Mouse (Mus musculus): ENCODE results near the gene Trpc4ap.
"Not testable (repeated sequence)": the region's sequence is repeated elsewhere in the genome, so short reads cannot be mapped to it uniquely, and the experiment has no call there.

Trpc4ap gene

DNA sequence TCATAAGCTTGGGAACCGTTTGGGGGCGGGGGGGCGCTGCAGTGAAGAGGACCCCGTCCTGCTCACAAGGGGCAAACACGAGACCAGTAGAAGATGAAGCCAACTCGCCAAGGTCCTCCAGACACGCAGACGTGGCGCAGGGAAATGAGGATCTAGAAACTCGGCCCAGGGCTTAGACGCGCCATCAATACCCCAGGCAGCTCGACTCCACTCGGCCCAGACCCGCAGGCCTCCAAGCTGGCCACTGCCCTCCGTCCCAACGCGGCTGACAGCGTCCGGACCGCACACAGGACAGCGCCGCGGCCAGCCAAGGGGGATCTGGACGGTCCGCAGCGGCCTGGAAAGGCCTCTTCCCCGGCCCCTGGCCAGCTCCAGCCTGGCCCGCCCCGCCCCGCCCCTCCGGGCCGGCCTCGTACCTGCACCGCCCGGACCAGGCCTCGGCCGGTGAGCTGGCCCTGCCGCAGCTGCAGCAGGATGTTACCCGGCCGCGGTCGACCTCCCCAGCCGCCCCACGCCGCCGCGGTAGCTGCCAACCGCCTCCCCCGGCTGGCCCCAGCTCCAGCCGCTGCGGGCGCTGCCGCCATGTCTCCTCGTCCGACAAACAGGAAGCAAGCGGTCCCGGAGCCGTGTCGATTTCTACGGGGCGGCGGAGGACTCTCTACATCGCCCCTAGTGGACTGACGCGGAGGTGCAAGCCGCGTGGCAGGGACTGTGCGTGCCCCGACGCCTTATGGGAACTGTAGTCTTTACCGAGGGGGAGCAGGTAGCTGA, at the start of gene Trpc4ap:
TSS of gene Trpc4ap (minus strand) at position 662 of the 771 bp plus-strand sequence.
- DNase-seq (ENCODE audit: low spot score) = peak; percentile 94

DNA sequence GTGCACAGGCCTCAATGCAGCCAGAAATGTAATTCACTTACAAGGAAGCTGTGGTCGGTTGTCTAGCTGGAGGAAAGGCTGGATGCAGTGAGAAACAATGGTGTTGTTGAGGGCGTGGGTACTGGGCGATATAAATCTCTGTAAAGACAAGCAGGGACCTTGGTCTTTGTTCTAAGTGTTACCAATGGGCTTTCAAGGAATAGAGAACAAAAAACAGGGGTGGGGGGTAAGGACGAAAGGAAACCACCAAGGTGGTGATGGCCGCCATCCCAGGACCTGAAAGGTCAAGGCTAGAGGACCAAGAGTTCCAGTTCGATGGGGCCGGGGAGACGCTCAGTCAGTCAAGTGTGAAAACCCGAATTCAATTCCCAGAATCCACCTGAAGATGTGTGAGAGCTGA, 45.6 kb upstream of the Trpc4ap start:
- no peak for DNase-seq (ENCODE audit: low spot score)

- no peak for DNase-seq (ENCODE audit: low spot score)
Measured at GRCm38 (mm10) chr2:155736936-155737335, 44.8 kb upstream of the Trpc4ap start.

DNA sequence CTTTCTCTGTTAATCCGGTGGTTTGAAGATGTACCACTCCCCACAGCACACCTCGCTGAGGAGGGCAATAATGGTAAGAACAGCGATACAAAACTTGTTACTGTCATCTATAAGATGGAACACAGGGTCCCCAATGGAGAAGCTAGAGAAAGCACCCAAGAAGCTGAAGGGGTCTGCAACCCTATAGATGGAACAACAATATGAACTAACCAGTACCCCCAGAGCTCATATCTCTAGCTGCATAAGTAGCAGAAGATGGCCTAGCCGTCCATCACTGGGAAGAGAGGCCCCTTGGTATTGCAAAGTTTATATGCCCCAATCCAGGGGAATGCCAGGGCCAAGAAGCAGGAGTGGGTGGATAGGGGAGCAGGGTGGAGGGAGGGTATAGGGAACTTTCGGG, 43.6 kb upstream of the Trpc4ap start, which contains the start of gene Gm17581:
TSS of gene Gm17581 (minus strand) at position 101 of the 400 bp plus-strand sequence.
- not testable (repeated sequence) for DNase-seq (ENCODE audit: low spot score)

DNA sequence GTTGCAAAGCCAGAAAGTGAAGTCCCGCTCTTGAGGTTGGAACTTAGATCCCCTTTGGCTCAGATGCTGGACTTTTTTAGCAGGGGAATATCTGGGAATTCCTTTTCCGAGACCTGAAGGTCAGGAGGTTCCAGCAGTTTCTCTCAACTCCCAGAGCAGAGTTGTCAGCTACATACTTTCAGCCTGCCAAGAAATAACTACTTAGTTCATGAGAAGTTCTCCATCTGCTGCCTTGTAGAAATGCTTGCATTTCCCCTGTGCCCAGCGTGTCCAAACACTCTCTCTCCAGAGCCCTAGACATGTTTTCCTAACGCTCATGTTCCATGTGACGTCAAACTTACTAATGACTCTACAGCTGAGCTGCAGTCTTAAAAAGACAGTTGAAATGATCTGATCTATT, 42.9 kb upstream of the Trpc4ap start:
- DNase-seq (ENCODE audit: low spot score) = no peak

GRCm38 (mm10) chr2:155729158-155729645, 37.0 kb upstream of the Trpc4ap start, which contains the start of gene Edem2:
Edem2 (minus strand) TSS chr2:155729475.
- DNase-seq (ENCODE audit: low spot score) = peak; percentile 85

DNA sequence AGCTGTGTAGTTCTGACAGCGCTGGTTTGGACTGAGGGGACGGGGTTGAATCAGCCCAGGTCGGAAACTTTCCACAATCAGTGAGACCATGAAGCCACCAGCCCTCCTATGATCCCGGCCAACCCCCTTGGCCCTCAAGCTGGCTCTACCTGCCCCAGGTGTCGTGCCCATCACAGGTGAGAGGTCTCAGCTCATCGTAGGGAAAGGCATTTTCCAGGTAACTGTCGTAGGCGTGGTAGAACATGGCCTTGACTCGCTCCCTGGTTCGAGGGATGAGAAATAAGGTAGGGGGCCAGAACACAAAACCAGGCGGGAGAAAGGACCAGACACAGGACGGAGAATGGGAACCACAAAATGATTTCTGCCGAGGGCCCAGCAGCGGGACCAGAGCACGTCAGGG, 36.6 kb upstream of the Trpc4ap start:
- DNase-seq (ENCODE audit: low spot score) = no peak

DNA sequence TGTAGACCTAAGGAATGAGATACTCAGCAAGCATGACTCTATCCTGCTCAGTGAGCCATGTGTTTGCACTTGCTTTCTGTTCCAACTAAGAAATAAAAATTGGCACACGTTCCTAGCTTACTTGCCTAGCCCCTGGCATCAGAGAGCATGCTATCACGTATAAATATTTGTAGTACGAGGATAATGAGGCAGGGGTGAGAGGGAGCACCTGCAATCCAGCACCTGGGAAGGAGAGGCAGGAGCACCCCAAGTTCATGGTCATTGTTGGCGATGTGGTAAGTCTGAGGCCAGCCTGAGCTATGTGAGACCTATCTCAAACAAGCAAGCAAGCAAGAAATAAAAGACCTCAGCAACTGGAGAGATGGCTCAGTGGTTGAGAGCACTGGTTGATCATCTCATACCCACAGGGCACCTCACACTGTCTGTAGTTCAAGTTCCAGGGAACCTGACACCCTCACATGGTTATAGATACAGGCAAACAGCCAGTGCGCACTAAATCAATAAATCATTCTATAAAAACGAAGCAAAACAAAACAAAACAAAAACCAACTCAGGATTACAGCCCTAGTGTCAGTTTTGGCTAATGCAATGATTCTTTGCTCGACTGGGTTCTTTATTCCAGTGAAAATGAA, 35.7 kb upstream of the Trpc4ap start:
- DNase-seq (ENCODE audit: low spot score) = no peak

GRCm38 (mm10) chr2:155726302-155726701, 34.1 kb upstream of the Trpc4ap start:
- DNase-seq (ENCODE audit: low spot score) = no peak

GRCm38 (mm10) chr2:155724526-155724925, 32.3 kb upstream of the Trpc4ap start:
- DNase-seq (ENCODE audit: low spot score) = no peak

- DNase-seq (ENCODE audit: low spot score) = no peak
Measured at GRCm38 (mm10) chr2:155724036-155724435, 31.9 kb upstream of the Trpc4ap start.

GRCm38 (mm10) chr2:155720585-155720984, 28.4 kb upstream of the Trpc4ap start:
- no peak for DNase-seq (ENCODE audit: low spot score)

- DNase-seq (ENCODE audit: low spot score) = no peak
Measured at GRCm38 (mm10) chr2:155717082-155717990, 25.2 kb upstream of the Trpc4ap start.

DNA sequence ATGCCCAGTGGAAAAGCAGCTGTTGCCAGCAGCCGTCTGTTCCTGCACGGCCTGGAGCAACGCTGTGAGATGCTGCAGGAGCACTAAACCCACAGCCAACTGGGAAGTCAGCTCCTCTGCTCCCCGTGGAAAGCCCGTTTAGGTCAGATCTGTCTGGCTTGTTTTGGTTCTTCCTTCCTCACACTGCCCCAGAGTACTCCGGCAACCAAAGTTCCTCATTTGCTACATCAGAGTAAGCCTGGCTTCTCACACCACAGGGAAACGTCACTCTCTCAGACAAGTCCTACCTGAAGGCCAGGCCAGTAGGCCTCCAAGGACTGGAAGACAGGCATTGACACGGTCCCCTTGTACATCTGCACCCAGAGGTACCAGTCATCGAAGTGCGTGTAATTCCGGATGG, 18.4 kb upstream of the Trpc4ap start:
- DNase-seq (ENCODE audit: low spot score) = no peak

GRCm38 (mm10) chr2:155707251-155707650, 15.1 kb upstream of the Trpc4ap start:
- no peak for DNase-seq (ENCODE audit: low spot score)

- no peak for DNase-seq (ENCODE audit: low spot score)
Measured at GRCm38 (mm10) chr2:155703630-155704029, 11.4 kb upstream of the Trpc4ap start.

DNA sequence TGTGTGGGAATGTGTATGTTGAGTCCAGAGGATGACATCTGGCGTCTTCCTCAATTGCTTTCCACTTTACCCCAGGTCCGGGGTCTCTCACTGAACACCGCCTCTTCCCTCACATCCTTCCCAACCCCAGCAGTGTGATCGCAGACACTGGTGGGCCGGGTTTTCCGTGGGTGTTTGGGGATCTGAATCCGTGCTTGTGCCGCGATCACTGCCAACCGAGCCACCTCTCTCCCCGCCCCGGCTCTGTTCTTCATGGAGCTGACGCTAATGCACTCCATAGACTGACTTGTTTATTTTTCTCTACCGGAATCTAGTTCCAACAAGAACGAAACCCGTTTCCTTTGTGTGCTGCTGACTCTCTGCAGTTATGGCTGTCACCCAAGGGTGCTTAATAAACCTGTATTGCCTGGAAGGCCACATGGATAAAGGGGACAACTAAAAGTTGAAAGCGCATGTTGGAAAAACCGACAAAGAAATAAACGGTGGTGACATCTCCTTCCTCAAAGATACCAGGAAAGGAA, 9.3 kb upstream of the Trpc4ap start:
- no peak for DNase-seq (ENCODE audit: low spot score)

- DNase-seq (ENCODE audit: low spot score) = not testable (repeated sequence)
Measured at GRCm38 (mm10) chr2:155698443-155698842, 6.3 kb upstream of the Trpc4ap start.

DNA sequence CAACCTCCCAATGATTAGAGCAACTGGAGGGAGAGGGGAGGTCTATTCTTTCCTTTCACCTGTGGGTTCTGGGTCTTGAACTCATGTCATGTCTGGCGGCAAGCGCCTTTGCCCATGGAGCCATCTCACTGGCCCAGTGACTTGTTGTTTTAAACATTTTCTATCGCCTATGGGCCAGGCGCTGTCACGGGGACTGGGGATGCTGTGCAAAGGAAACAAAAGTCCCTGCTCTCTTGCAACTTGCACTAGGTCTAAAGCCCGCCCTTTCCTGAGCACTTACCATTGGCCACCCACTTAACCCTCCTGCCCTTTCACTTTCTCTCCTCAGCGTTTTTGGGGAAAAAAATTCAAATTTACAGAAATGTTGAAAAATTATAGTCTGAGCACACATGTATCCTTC, 4.7 kb upstream of the Trpc4ap start:
- DNase-seq (ENCODE audit: low spot score) = no peak

DNA sequence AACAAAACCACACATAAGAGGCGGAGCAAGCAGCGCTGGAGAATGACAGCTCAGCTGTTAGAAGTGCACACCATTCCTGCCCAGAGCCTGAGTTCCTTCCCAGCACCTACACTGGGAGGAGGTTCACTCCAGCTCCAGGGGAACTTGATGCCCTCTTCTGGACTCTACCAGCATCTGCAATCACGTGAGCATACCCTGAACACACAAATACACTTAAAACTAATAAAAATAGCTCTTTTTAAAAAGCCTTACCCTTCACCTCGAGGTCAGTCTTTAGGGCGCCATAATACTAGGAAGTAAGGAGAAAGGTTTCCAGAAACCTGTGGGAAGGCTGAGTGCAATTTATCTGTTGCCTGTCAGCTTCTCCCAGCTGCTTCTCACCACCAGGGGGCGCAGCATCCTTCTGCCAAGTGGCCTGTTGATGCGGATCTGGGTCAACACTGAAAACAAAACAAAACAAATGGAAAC, 3.9 kb upstream of the Trpc4ap start:
- DNase-seq (ENCODE audit: low spot score) = peak; percentile 82

- no peak for DNase-seq (ENCODE audit: low spot score)
Measured at GRCm38 (mm10) chr2:155695316-155695715, 3.1 kb upstream of the Trpc4ap start.

DNA sequence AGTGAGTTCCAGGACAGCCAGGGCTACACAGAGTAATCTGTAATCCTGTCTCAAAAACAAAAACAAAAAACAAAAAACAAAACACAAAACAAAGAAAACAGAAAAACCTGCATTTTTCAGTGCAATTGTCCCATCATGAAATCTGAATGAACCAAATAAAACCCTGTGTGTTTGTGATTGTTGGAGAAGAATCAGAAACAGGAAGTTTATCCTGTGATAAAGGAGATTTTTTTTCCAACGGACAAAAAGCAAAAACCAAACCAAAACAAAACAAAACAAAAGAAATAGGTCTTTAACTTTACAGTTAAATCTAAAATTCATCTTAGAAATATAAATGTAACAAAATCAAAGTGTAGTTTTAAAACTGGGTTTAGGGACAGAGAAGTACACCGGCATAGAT, 2.4 kb upstream of the Trpc4ap start:
- DNase-seq (ENCODE audit: low spot score) = no peak
